Mouse (Mus musculus) kidney, postnatal 25 days (tissue): ENCODE results near the gene Fgfr2.
"Not testable (repeated sequence)": the region's sequence is repeated elsewhere in the genome, so short reads cannot be mapped to it uniquely, and the experiment has no call there.

ENCODE experiments used
- DNase-seq, 2 experiments: peaks; one replicate each; pipeline ENCODE4 v3.0.0; 2021; ENCODE audit warnings: mixed read lengths in 2 of 2

Fgfr2 gene

GRCm38 (mm10) chr7:132568817-132569216 lies 554.3 kb downstream of the Fgfr2 start:
- no peak for DNase-seq

GRCm38 (mm10) chr7:132565831-132566230 lies 557.3 kb downstream of the Fgfr2 start:
- DNase-seq: peak; percentile 77 to 84

GRCm38 (mm10) chr7:132559138-132559766 lies 563.9 kb downstream of the Fgfr2 start:
- DNase-seq: no peak

GRCm38 (mm10) chr7:132558141-132558736 lies 564.9 kb downstream of the Fgfr2 start:
- DNase-seq: no peak

GRCm38 (mm10) chr7:132556575-132556974 lies 566.6 kb downstream of the Fgfr2 start:
- peak in 1 of 2 experiments; percentile 19 for DNase-seq

- no peak for DNase-seq
Measured at GRCm38 (mm10) chr7:132555911-132556310, 567.2 kb downstream of the Fgfr2 start.

- DNase-seq: peak; percentile 62 to 66
Measured at GRCm38 (mm10) chr7:132554091-132554490, 569.1 kb downstream of the Fgfr2 start.

GRCm38 (mm10) chr7:132551351-132552126 lies 571.6 kb downstream of the Fgfr2 start:
- peak; percentile 97 to 99 for DNase-seq

GRCm38 (mm10) chr7:132547126-132547525 lies 576.0 kb downstream of the Fgfr2 start:
- no peak for DNase-seq

GRCm38 (mm10) chr7:132542427-132542826 lies 580.7 kb downstream of the Fgfr2 start:
- no peak for DNase-seq

- no peak for DNase-seq
Measured at GRCm38 (mm10) chr7:132541566-132541965, 581.6 kb downstream of the Fgfr2 start.

- DNase-seq: no peak
Measured at GRCm38 (mm10) chr7:132540597-132540996, 582.6 kb downstream of the Fgfr2 start.

- DNase-seq: no peak
Measured at GRCm38 (mm10) chr7:132529206-132529605, 593.9 kb downstream of the Fgfr2 start.

- DNase-seq: no peak
Measured at GRCm38 (mm10) chr7:132513419-132513982, 609.6 kb downstream of the Fgfr2 start.

GRCm38 (mm10) chr7:132509110-132509509 lies 614.0 kb downstream of the Fgfr2 start:
- DNase-seq: no peak

- peak in 1 of 2 experiments; percentile 11 for DNase-seq
Measured at GRCm38 (mm10) chr7:132507361-132507760, 615.8 kb downstream of the Fgfr2 start.

GRCm38 (mm10) chr7:132506226-132506625 lies 616.9 kb downstream of the Fgfr2 start:
- DNase-seq: peak; percentile 2 to 40

GRCm38 (mm10) chr7:132502445-132502844 lies 620.7 kb downstream of the Fgfr2 start:
- not testable (repeated sequence) for DNase-seq

- no peak for DNase-seq
Measured at GRCm38 (mm10) chr7:132497142-132497541, 626.0 kb downstream of the Fgfr2 start.

GRCm38 (mm10) chr7:132494263-132494662 lies 628.9 kb downstream of the Fgfr2 start:
- DNase-seq: no peak

GRCm38 (mm10) chr7:132493632-132494031 lies 629.5 kb downstream of the Fgfr2 start:
- no peak for DNase-seq

GRCm38 (mm10) chr7:132491902-132492301 lies 631.2 kb downstream of the Fgfr2 start:
- DNase-seq: no peak

- DNase-seq: no peak
Measured at GRCm38 (mm10) chr7:132487361-132487760, 635.8 kb downstream of the Fgfr2 start.
